Mouse (Mus musculus) bone marrow, adult 2 months (tissue): ENCODE measurements around the gene Klhl30.

Source experiments
- CTCF ChIP-seq: fragments of 200-500 bp; IDR thresholded peaks from 2 replicates; pipeline ENCODE4 v1.5.1; 2011; ENCODE audit warnings: low read length, control low read depth; ENCODE audit not compliant: control insufficient read depth, insufficient read depth
- POLR2A ChIP-seq: fragments of 200-500 bp; IDR thresholded peaks from 2 replicates; pipeline ENCODE4 v1.6.1; 2011; ENCODE audit warnings: low read depth, mild to moderate bottlenecking, control low read depth, low read length, borderline replicate concordance; ENCODE audit not compliant: control insufficient read depth

DNA sequence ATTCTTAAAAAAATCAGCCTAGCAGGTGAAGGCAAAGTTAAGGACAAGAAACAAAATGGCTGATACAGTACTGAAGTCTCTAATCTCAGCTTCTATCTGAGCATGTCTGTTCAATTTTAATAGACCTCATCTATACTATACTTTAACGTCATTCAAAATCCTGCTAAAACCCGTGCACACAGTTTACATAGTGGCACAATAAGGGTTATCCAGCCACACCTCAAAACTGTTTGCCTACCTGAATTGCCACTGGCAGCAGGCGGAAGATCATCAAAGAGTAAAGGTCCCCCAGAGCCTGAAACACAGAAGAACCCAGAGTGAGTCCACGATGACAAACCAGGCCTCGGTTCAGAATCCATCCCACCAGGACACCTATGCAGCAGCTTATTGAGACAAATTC lies 39.6 kb downstream of the Klhl30 start:
- TF ChIP-seq CTCF (no peak), POLR2A (no peak)
